8 mouse cellular contexts compared by ENCODE assay signal in the genomic region with DNA sequence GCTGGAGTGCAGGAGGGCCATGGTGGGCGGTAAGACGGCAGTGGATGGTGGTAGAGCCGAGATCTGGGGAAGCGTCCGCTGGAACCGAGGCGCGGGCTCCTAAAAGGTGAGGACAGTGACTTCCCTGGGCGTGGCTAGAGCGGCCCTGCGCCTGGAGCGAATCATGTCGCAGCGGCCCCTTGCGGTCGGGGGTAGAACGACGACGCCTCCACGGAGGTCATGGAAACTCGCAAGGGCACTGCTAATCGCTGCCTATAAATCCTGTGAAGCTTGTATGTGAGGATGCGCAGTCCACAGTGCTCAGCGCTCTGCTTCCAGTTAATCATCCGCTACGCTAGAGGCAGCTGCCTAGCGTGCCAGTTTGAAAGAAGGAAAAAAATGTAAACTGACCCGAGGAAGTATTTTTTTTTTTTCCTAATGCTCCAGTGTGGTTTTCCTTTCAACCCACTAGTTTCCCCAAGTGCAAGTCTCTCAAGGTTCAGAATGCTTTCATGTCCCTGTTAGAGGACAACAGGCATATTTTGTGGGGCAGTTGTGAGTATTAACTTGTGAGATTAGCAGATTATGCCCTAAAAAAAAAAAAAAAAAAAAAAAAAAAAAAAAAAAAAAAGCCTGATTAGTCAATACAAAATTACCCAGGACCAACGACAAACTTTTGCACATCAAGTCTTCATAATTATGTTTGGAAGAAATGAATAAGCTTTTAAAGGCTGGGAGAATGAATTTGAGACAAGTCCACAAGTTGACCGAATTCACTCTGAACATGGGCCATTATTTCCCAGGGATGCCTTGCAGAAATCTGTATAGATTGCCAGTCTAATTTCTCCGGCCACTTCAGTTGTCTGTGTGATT. TPM values are rescaled to one million over a fixed set of nuclear protein-coding genes. Genes with fewer than 3 reads are reported as not detected.
DNase-seq lines count a peak whose midpoint lies in the region; ATAC-seq and TF ChIP-seq lines count a peak whose summit lies in the region.

A gene (minus strand): TSS at position 263 of the 852 bp plus-strand sequence.

- H3K27me3 ChIP-seq in hindbrain, embryonic 10.5 days (ENCODE audit: insufficient read depth, poor library complexity, severe bottlenecking): no peaks in the 10 kb centered on the region
- H3K27me3 ChIP-seq in lung, postnatal 0 days (replicated peaks; ENCODE audit: insufficient read depth, low read length): no peaks in the 10 kb centered on the region

- WGBS in hindbrain, embryonic 10.5 days: 9% methylated on average over 31 of the region's 31 CpGs
- 7% methylated on average over 29 of the region's 31 CpGs for WGBS in lung, postnatal 0 days

- peak within 1 kb of the TSS; percentile 51; the same call in 1 of the 2 replicates for H3K9ac ChIP-seq in lung, postnatal 0 days (replicated peaks; ENCODE audit: low read depth)

- 0 out of 2 replicates have a peak, but pooled peaks cover 1% of the 10 kb centered on the region for H3K36me3 ChIP-seq in hindbrain, embryonic 10.5 days
- H3K36me3 ChIP-seq in lung, postnatal 0 days (ENCODE audit: insufficient read depth, low read length): no peaks in the 10 kb centered on the region

- ATAC-seq in frontal cortex, adult (ENCODE audit: low TSS enrichment): peak; percentile 80
- peak; percentile 91 for ATAC-seq in lung, postnatal 0 days

- peak; percentile 74 for DNase-seq in MEL-GATA-1-ER (ENCODE audit: extremely low read depth, low read depth)
- DNase-seq in cerebellum, adult 8-10 months: peak; percentile 95
- DNase-seq in hindbrain, embryonic 10.5 days (ENCODE audit: low spot score): peak; percentile 94
- DNase-seq in layer of hippocampus, adult 9-11 months: peak; percentile 89
- peak; percentile 93 for DNase-seq in lung, postnatal 0 days (ENCODE audit: low spot score)
- peak; percentile 81 for DNase-seq in ovary, postnatal 14 days (ENCODE audit: low spot score)
- DNase-seq in thymus, postnatal 14 days: peak; percentile 92

- peak within 1 kb of the TSS; percentile 95 for H3K27ac ChIP-seq in hindbrain, embryonic 10.5 days
- no peak within 1 kb of the TSS for H3K27ac ChIP-seq in lung, postnatal 0 days (ENCODE audit: low read length)

- peak within 1 kb of the TSS; percentile 91 for H3K4me3 ChIP-seq in hindbrain, embryonic 10.5 days
- H3K4me3 ChIP-seq in lung, postnatal 0 days (ENCODE audit: low read depth, low read length): peak within 1 kb of the TSS; percentile 76

- peak; percentile 92 for TF ChIP-seq CTCF in lung, postnatal 0 days (IDR thresholded peaks at IDR 0.05)

- H3K4me1 ChIP-seq in hindbrain, embryonic 10.5 days (replicated peaks): peaks cover 19% of the 10 kb centered on the region
- peaks cover 3% of the 10 kb centered on the region; the same call in 1 of the 2 replicates for H3K4me1 ChIP-seq in lung, postnatal 0 days (ENCODE audit: insufficient read depth, low read depth, low read length)

- TF ChIP-seq EP300 in lung, postnatal 0 days (IDR thresholded peaks at IDR 0.05): no peak

- peak within 1 kb of the TSS; percentile 96 for H3K4me2 ChIP-seq in lung, postnatal 0 days (replicated peaks; ENCODE audit: low read depth, low read length)

- H3K9me3 ChIP-seq in hindbrain, embryonic 10.5 days: no peaks in the 10 kb centered on the region
- no peaks in the 10 kb centered on the region for H3K9me3 ChIP-seq in lung, postnatal 0 days (ENCODE audit: low read length)

RNA-seq across cellular contexts. Expression of the gene that starts here (rescaled TPM):
- polyA plus RNA-seq in hindbrain, embryonic 10.5 days (2016; fragmentation: Nextera tagmentation; extraction: Ambion mirVana): 181 and 228 TPM in 2 replicates
- 63.9 and 65.4 TPM in 2 replicates for polyA plus RNA-seq in lung, postnatal 0 days (2015; fragmentation: Nextera tagmentation; extraction: Ambion mirVana)
